30 mouse cellular contexts compared by ENCODE assay signal in genomic region chr11:76557837-76558236, GRCm38 (mm10).
DNase-seq lines count a peak whose midpoint lies in the region; ATAC-seq and TF ChIP-seq lines count a peak whose summit lies in the region.
"Had no signal": no experiment of that assay in that cellular context is flagged by ENCODE, and none has a peak within 500 bp of the region (broad histone marks: within the 10 kb centered on the region; RNA-seq: fewer than 3 reads in every experiment).

No protein-coding gene starts in this region.

- peak; percentile 62 for ATAC-seq in granulocyte monocyte progenitor cell, adult 5-6 weeks (replicated peaks; ENCODE audit: poor library complexity, severe bottlenecking)
- ATAC-seq: activated CD4-positive, CD25-positive, alpha-beta regulatory T cell, adult 4 months; CD4-positive, CD25-positive, alpha-beta regulatory T cell, adult 4 months; forebrain, embryonic 16.5 days; liver, embryonic 12.5 days; liver, postnatal 0 days had no signal

- H3K4me1 ChIP-seq in bone marrow macrophage, adult 2 months (ENCODE audit: control insufficient read depth, insufficient read depth, low read length) = peaks cover 41% of the 10 kb centered on the region
- H3K4me1 ChIP-seq: heart, embryonic 13.5 days; liver, embryonic 12.5 days had no signal

- TF ChIP-seq POLR2A in bone marrow macrophage, adult 2 months (IDR thresholded peaks at IDR 0.05; ENCODE audit: borderline replicate concordance, low read depth, low read length) = no peak

- no peak for TF ChIP-seq CTCF in layer of hippocampus, adult 2 months (conservative IDR thresholded peaks at IDR 0.05)
- TF ChIP-seq CTCF in bone marrow macrophage, adult 2 months (IDR thresholded peaks at IDR 0.05; ENCODE audit: low read depth, low read length) = no peak

- DNase-seq in layer of hippocampus, adult 2 months (ENCODE audit: low spot score in 2 of 2) = no peak
- DNase-seq in layer of hippocampus, postnatal 14 days (ENCODE audit: low spot score in 2 of 2) = no peak
- DNase-seq in retina, embryonic 14.5 days (ENCODE audit: low spot score) = peak; percentile 53
- DNase-seq in left cerebral cortex, postnatal 25 days (ENCODE audit: low spot score in 2 of 2) = no peak
- no peak for DNase-seq in cerebellum, postnatal 4 days (ENCODE audit: low spot score in 2 of 2)
- DNase-seq: adrenal gland, adult 2 months; adrenal gland, postnatal 36 days; cerebellum, adult 8-10 months; cerebellum, postnatal 25 days; heart, postnatal 10 days; kidney, adult 2 months; kidney, postnatal 4 days; left cerebral cortex, postnatal 4 days; liver, postnatal 0 days; lung, postnatal 36 days; right cerebral cortex, postnatal 14 days; thymus, adult 18-20 months; thymus, postnatal 25 days had no signal

- intact Hi-C loops in left cerebral cortex, postnatal 25 days (cut with DNase I) = no loop called here

- peak overlapping the region; percentile 71; the same call in 1 of the 2 replicates for H3K27ac ChIP-seq in layer of hippocampus, adult 2 months
- H3K27ac ChIP-seq in bone marrow macrophage, adult 2 months (ENCODE audit: insufficient read depth, low read depth, low read length) = peak overlapping the region; percentile 57
- H3K27ac ChIP-seq: heart, embryonic 13.5 days; kidney, postnatal 0 days; liver, embryonic 12.5 days; midbrain, embryonic 12.5 days; stomach, postnatal 0 days had no signal

- H3K4me3 ChIP-seq in layer of hippocampus, adult 2 months = no peak overlapping the region
- no peak overlapping the region for H3K4me3 ChIP-seq in bone marrow macrophage, adult 2 months (ENCODE audit: insufficient read depth, low read length)
- H3K4me3 ChIP-seq: erythroblast, embryonic 14.5 days; heart, embryonic 13.5 days; liver, embryonic 12.5 days; megakaryocyte, embryonic 14.5 days; midbrain, embryonic 12.5 days had no signal
